Mouse (Mus musculus) myocyte (in vitro differentiated cells): Measurements from ENCODE around the gene Gm47959. TPM values are rescaled to one million over a fixed set of nuclear protein-coding genes. Genes with fewer than 3 reads are reported as not detected.

Experiments
- H3K27me3 ChIP-seq: one replicate; pipeline ENCODE4 v1.6.1; 2011; ENCODE audit not compliant: control insufficient read depth, insufficient read depth, insufficient read length
- H3K36me3 ChIP-seq: one replicate; pipeline ENCODE4 v1.6.1; 2011; ENCODE audit not compliant: control insufficient read depth, insufficient read depth
- H3K4me2 ChIP-seq: one replicate; pipeline ENCODE4 v1.6.1; 2011; ENCODE audit warnings: low read depth, control low read depth
- H3K4me3 ChIP-seq: one replicate; pipeline ENCODE4 v1.5.1; 2011; ENCODE audit warnings: mild to moderate bottlenecking, control low read depth, moderate library complexity
- H3K79me2 ChIP-seq: one replicate; pipeline ENCODE4 v1.6.1; 2011; ENCODE audit not compliant: control insufficient read depth, insufficient read depth
- H3ac ChIP-seq: one replicate; pipeline ENCODE4 v1.6.1; 2011; ENCODE audit not compliant: control insufficient read depth, insufficient read length
- CEBPB ChIP-seq: IDR thresholded peaks from 2 replicates; pipeline ENCODE4 v1.6.1; 2011; ENCODE audit warnings: mild to moderate bottlenecking, moderate library complexity; ENCODE audit not compliant: poor library complexity, insufficient read depth, severe bottlenecking
- E2F4 ChIP-seq: IDR thresholded peaks from one replicate; pipeline ENCODE4 v1.6.1; 2011; ENCODE audit warnings: mild to moderate bottlenecking, control low read depth, moderate library complexity; ENCODE audit not compliant: insufficient read depth
- MAX ChIP-seq: IDR thresholded peaks from one replicate; pipeline ENCODE4 v1.6.1; 2011; ENCODE audit warnings: low read depth, mild to moderate bottlenecking, control low read depth
- MYOD1 ChIP-seq, 3 experiments: IDR thresholded peaks; one replicate each; pipeline ENCODE4 v1.6.1; 2011; ENCODE audit warnings: control low read depth in 2 of 3, low read depth in 2 of 3, mild to moderate bottlenecking in 2 of 3, moderate library complexity in 1 of 3; ENCODE audit not compliant: insufficient read length in 2 of 3, control insufficient read depth in 1 of 3
- MYOG ChIP-seq, 3 experiments: IDR thresholded peaks; one replicate each; pipeline ENCODE4 v1.6.1; 2011; ENCODE audit warnings: control low read depth in 2 of 3, low read depth in 2 of 3, mild to moderate bottlenecking in 2 of 3; ENCODE audit not compliant: insufficient read length in 2 of 3, control insufficient read depth in 1 of 3, insufficient read depth in 1 of 3
- POLR2A ChIP-seq: IDR thresholded peaks from one replicate; pipeline ENCODE4 v1.6.1; 2011; ENCODE audit warnings: low read depth, mild to moderate bottlenecking, control low read depth, moderate library complexity; ENCODE audit not compliant: insufficient read length
- POLR2AphosphoS2 ChIP-seq: IDR thresholded peaks from one replicate; pipeline ENCODE4 v1.6.1; 2011; ENCODE audit warnings: low read depth, control low read depth; ENCODE audit not compliant: insufficient read length
- REST ChIP-seq: IDR thresholded peaks from one replicate; pipeline ENCODE4 v1.6.1; 2011; ENCODE audit warnings: mild to moderate bottlenecking, control low read depth, moderate library complexity; ENCODE audit not compliant: insufficient read depth, insufficient read length
- SRF ChIP-seq: IDR thresholded peaks from one replicate; pipeline ENCODE4 v1.6.1; 2011; ENCODE audit warnings: low read depth; ENCODE audit not compliant: control insufficient read depth, insufficient read length
- TCF12 ChIP-seq: IDR thresholded peaks from one replicate; pipeline ENCODE4 v1.6.1; 2011; ENCODE audit warnings: mild to moderate bottlenecking, control low read depth; ENCODE audit not compliant: poor library complexity, insufficient read depth, severe bottlenecking
- TCF3 ChIP-seq: IDR thresholded peaks from one replicate; pipeline ENCODE4 v1.6.1; 2011; ENCODE audit warnings: low read depth, control low read depth; ENCODE audit not compliant: insufficient read length
- USF1 ChIP-seq: IDR thresholded peaks from one replicate; pipeline ENCODE4 v1.6.1; 2011; ENCODE audit warnings: low read depth, mild to moderate bottlenecking, control low read depth, moderate library complexity
- polyA plus RNA-seq: library from polyadenylated mRNA; unstranded; fragments of >200 nt; fragmentation: generic; extraction: Trizol; gene quantifications from one replicate; pipeline ENCODE4 v1.2.1, GENCODE M21; 2012; ENCODE audit warnings: missing spikeins

The Gm47959 gene
- polyA plus RNA-seq, 1 experiment, result not detected

DNA sequence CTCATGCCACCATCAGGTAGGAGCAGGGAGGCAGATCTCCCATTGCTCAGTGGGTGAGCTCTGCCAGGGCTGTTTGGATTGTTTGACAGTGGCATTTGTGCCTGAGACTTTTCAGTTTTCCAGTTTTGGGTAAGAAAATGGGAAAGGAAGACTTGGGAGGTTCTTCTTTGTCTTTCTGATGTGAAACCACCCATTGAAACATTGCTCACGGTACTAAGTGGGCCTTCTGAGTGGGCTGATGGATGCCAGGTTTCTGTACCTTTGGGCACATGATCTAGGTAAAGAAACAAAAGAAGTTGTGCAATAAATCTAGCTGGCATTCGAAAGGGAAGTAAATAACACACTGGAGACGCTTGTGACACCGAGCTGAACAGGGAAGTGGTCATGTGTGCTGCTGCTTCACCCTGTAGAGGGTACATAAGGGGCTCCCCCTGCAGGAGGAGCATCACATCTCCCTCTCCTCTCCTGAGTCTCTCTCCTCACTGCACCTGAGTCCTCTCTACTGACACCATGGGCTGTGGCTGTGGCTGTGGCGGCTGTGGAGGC, 44.6 kb downstream of the Gm47959 start, which contains the start of gene Gm47969:
Gene Gm47969, plus strand, starts transcription at position 51 of the 546 bp plus-strand sequence.
- Histone ChIP-seq H3K4me2 (no peak within 1 kb of the TSS), H3K4me3 (no peak within 1 kb of the TSS), H3K27me3 (peaks cover 5% of the 10 kb centered on the region), H3K79me2 (no peaks in the 10 kb centered on the region), H3K36me3 (no peaks in the 10 kb centered on the region), H3ac (no peak within 1 kb of the TSS)
- no peak for TF ChIP-seq USF1
- TF ChIP-seq POLR2AphosphoS2, result no peak
- no peak for TF ChIP-seq TCF12
- no peak for TF ChIP-seq MYOG (IDR thresholded peaks at IDR 0.05; ENCODE audit: control insufficient read depth in 1 of 3, insufficient read depth in 1 of 3, insufficient read length in 2 of 3, low read depth in 2 of 3)
- no peak for TF ChIP-seq TCF3
- no peak for TF ChIP-seq SRF
- TF ChIP-seq E2F4, result no peak
- TF ChIP-seq MAX, result no peak
- TF ChIP-seq MYOD1 (IDR thresholded peaks at IDR 0.05; ENCODE audit: control insufficient read depth in 1 of 3, insufficient read length in 2 of 3, low read depth in 2 of 3), result no peak
- TF ChIP-seq CEBPB, result no peak
- TF ChIP-seq REST, result no peak
- no peak for TF ChIP-seq POLR2A

Other genes starting within 250 kb of the Gm47959 start
- not detected for gene Tm4sf20, start 232.1 kb upstream of the Gm47959 start, polyA plus RNA-seq
- gene Gm47791, start 229.3 kb upstream of the Gm47959 start, polyA plus RNA-seq, result not detected
- 21.7 TPM for gene Agfg1, start 161.1 kb upstream of the Gm47959 start, polyA plus RNA-seq
- not detected for gene A030005L19Rik, start 87.2 kb upstream of the Gm47959 start, polyA plus RNA-seq
- not detected for gene A030014E15Rik, start 75.6 kb upstream of the Gm47959 start, polyA plus RNA-seq
- gene Gm6217, start 69.1 kb upstream of the Gm47959 start, polyA plus RNA-seq, result not detected
- not detected for gene A030003K21Rik, start 57.2 kb upstream of the Gm47959 start, polyA plus RNA-seq
- gene Gm7544, start 44.5 kb upstream of the Gm47959 start, polyA plus RNA-seq, result not detected
- gene Gm47955, start 40.3 kb upstream of the Gm47959 start, polyA plus RNA-seq, result not detected
- 0.07 TPM for gene Slc19a3, start 37.9 kb downstream of the Gm47959 start, polyA plus RNA-seq
- not detected for gene Krtap28-10, start 41.9 kb downstream of the Gm47959 start, polyA plus RNA-seq
- not detected for gene Gm47969, start 44.4 kb downstream of the Gm47959 start, polyA plus RNA-seq
- not detected for gene A030005K14Rik, start 58.8 kb downstream of the Gm47959 start, polyA plus RNA-seq
- gene Krtap28-13, start 60.4 kb downstream of the Gm47959 start, polyA plus RNA-seq, result not detected
- not detected for gene Ccl20, start 116.2 kb downstream of the Gm47959 start, polyA plus RNA-seq
- gene Daw1, start 159.2 kb downstream of the Gm47959 start, polyA plus RNA-seq, result not detected